Mouse (Mus musculus) limb, embryonic 12.5 days (tissue): ENCODE measurements around the gene Tbc1d23. TPM values are rescaled to one million over a fixed set of nuclear protein-coding genes. Genes with fewer than 3 reads are reported as not detected.

Source experiments
- ATAC-seq: fragments of 200-750 bp; cut with Nextera tagmentation; 2 replicates; pipeline ENCODE4 v1.8.0; 2017; ENCODE audit warnings: low read depth, moderate TSS enrichment; ENCODE audit not compliant: insufficient number of reproducible peaks, insufficient read depth, low FRiP score, low TSS enrichment
- H3K27ac ChIP-seq: fragments of 300-500 bp; sonication (generic); 2 replicates; pipeline ENCODE4 v1.5.1; 2016; ENCODE audit warnings: mild to moderate bottlenecking, moderate library complexity
- H3K27me3 ChIP-seq: fragments of 300-500 bp; sonication (generic); 2 replicates; pipeline ENCODE4 v1.6.1; 2016; ENCODE audit warnings: mild to moderate bottlenecking, moderate library complexity
- H3K36me3 ChIP-seq: fragments of 300-500 bp; sonication (generic); 2 replicates; pipeline ENCODE4 v1.6.1; 2016; ENCODE audit warnings: mild to moderate bottlenecking, moderate library complexity
- H3K4me1 ChIP-seq: fragments of 300-500 bp; sonication (generic); replicated peaks from 2 replicates; pipeline ENCODE4 v1.6.1; 2016
- H3K4me2 ChIP-seq: fragments of 300-500 bp; sonication (generic); 2 replicates; pipeline ENCODE4 v1.6.1; 2016; ENCODE audit warnings: mild to moderate bottlenecking, moderate library complexity
- H3K4me3 ChIP-seq: fragments of 300-500 bp; sonication (generic); replicated peaks from 2 replicates; pipeline ENCODE4 v1.5.1; 2016; ENCODE audit warnings: mild to moderate bottlenecking
- H3K9ac ChIP-seq: fragments of 300-500 bp; sonication (generic); replicated peaks from 2 replicates; pipeline ENCODE4 v1.6.1; 2016; ENCODE audit warnings: mild to moderate bottlenecking, moderate library complexity
- H3K9me3 ChIP-seq: fragments of 300-500 bp; sonication (generic); 2 replicates; pipeline ENCODE4 v1.6.1; 2016; ENCODE audit warnings: mild to moderate bottlenecking, moderate library complexity
- WGBS: fragments of 180-500 bp; shearing (Covaris S2); methylation state at CpG from one replicate; pipeline ENCODE4 v1.1.7; 2016; 5-methylcytosine and 5-hydroxymethylcytosine counted together
- polyA plus RNA-seq: library from polyadenylated mRNA; unstranded; fragments of >200 nt; fragmentation: Nextera tagmentation; extraction: Ambion mirVana; gene quantifications from 2 replicates; pipeline ENCODE4 v1.2.1, GENCODE M21; 2016

The Tbc1d23 gene
- 30.8 and 32.1 TPM in 2 replicates for polyA plus RNA-seq

DNA sequence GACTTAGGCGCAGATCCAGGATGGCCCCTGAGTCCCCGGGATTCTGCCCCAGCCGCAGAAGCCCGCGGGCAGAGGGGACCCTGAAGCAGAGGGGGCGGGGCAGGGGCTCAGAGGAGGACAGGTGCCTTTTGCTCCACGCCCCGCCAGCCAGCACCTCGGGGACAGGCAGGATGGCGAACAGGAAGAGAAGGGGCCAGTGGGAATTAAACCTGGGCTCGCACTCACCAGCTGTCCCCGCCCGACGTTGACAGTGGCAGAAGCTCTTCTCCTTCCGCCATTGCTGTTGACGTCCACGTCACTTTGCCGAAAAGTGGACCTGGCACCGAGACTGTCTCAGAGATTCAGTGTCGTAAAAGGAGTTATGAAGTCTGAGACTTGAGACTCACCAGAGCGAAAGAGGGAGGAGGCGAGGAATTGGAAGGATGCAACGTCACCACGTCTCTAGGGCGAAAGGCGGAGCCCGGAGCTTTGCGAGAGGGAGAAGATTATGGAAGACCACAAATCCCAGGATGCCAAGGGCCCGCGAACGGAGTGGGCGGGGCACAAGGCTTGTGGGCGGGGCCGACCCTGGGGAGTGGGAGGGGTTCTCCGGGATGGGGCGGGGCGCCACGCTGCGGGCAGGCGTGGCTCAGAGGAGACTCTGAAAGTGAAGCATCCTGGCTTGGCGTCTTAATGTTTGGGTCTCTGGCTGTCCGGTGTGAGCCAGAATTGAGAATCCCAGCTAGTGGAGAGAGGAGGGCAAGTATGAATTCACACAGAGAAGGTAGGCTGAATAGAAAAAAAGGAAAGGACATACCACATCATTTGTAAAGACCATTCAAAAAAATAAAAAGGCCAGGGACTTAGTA lies at the start of gene Tbc1d23:
Gene Tbc1d23, minus strand, starts transcription at position 416 of the 848 bp plus-strand sequence.
- H3K4me1 ChIP-seq: peaks cover 8% of the 10 kb centered on the region
- peak within 1 kb of the TSS; percentile 91 for H3K4me3 ChIP-seq
- H3K27me3 ChIP-seq: no peaks in the 10 kb centered on the region
- H3K4me2 ChIP-seq: peak within 1 kb of the TSS; percentile 68
- H3K36me3 ChIP-seq: no peaks in the 10 kb centered on the region
- H3K9me3 ChIP-seq: no peaks in the 10 kb centered on the region
- no peak within 1 kb of the TSS; the same call in 1 of the 2 replicates for H3K27ac ChIP-seq
- peak; percentile 99 for ATAC-seq
- peak within 1 kb of the TSS; percentile 76 for H3K9ac ChIP-seq
- under 1% methylated on average over 42 of the region's 42 CpGs for WGBS

- Histone ChIP-seq H3K4me1 (no peaks in the 10 kb centered on the region), H3K27me3 (no peaks in the 10 kb centered on the region), H3K27ac (no peak overlapping the region), H3K9ac (no peak overlapping the region), H3K4me3 (no peak overlapping the region), H3K4me2 (no peak overlapping the region), H3K36me3 (no peaks in the 10 kb centered on the region), H3K9me3 (0 out of 2 replicates have a peak, but pooled peaks cover 5% of the 10 kb centered on the region)
- no peak for ATAC-seq
- WGBS: 90% methylated on average over 31 of the region's 31 CpGs
Observed at GRCm38 (mm10) chr16:57280221-57281217, 49.2 kb upstream of the Tbc1d23 start.

DNA sequence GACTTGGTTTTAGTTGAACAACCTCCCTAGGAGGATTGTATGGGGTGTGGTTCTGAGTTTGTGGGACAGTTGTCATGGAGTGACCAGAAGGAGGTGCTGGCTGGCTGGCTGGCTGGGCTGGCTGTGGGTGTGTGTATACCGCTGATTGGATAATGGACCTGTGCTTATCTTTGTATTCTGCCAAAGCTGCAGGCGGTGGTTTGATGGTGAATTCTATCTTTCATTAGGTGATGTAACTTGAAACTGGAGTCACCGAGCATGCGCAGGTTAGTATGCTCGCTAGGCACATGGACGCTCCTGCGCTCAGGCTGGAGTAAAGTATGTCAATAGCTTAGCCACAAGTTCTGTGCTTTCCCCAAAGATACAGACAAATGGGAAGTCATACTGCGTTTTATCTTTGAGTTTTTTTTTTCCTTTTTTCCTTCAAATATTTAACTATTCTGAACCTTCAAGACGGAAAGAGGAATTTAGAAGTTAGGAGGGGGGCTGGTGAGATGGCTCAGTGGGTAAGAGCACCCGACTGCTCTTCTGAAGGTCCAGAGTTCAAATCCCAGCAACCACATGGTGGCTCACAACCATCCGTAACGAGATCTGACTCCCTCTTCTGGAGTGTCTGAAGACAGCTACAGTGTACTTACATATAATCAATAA lies 47.8 kb upstream of the Tbc1d23 start:
- Histone ChIP-seq H3K9me3 (0 out of 2 replicates have a peak, but pooled peaks cover 2% of the 10 kb centered on the region), H3K36me3 (no peaks in the 10 kb centered on the region), H3K4me1 (no peaks in the 10 kb centered on the region), H3K9ac (no peak overlapping the region), H3K27me3 (no peaks in the 10 kb centered on the region), H3K27ac (no peak overlapping the region), H3K4me3 (no peak overlapping the region), H3K4me2 (no peak overlapping the region)
- no peak for ATAC-seq
- 86% methylated on average over 12 of the region's 12 CpGs for WGBS

DNA sequence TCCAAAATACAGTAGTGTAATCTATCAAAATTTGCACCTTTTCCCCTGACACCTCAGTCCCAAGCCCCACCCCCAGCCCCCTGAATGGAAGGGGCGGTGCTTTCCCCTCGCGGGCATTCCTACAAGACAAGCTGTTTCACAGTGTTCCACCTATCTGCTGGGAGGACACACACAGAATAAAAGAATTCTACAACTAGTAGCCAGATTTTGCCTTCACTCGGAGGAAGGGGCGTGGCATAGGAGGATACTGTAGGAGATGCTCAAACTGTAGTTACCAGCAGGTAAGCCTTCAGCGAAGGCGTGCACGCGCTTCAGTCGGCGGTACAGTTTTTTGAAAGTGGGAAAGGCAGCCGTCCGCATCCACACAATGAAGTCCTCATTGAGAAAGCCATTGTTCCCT lies 38.4 kb upstream of the Tbc1d23 start:
- H3K4me2 ChIP-seq: no peak overlapping the region
- WGBS: 91% methylated on average over 13 of the region's 13 CpGs
- H3K27me3 ChIP-seq: no peaks in the 10 kb centered on the region
- no peak overlapping the region for H3K9ac ChIP-seq
- no peaks in the 10 kb centered on the region for H3K36me3 ChIP-seq
- H3K9me3 ChIP-seq: peaks cover 2% of the 10 kb centered on the region; the same call in 1 of the 2 replicates
- H3K4me1 ChIP-seq: no peaks in the 10 kb centered on the region
- ATAC-seq: no peak
- H3K4me3 ChIP-seq: no peak overlapping the region
- H3K27ac ChIP-seq: no peak overlapping the region

DNA sequence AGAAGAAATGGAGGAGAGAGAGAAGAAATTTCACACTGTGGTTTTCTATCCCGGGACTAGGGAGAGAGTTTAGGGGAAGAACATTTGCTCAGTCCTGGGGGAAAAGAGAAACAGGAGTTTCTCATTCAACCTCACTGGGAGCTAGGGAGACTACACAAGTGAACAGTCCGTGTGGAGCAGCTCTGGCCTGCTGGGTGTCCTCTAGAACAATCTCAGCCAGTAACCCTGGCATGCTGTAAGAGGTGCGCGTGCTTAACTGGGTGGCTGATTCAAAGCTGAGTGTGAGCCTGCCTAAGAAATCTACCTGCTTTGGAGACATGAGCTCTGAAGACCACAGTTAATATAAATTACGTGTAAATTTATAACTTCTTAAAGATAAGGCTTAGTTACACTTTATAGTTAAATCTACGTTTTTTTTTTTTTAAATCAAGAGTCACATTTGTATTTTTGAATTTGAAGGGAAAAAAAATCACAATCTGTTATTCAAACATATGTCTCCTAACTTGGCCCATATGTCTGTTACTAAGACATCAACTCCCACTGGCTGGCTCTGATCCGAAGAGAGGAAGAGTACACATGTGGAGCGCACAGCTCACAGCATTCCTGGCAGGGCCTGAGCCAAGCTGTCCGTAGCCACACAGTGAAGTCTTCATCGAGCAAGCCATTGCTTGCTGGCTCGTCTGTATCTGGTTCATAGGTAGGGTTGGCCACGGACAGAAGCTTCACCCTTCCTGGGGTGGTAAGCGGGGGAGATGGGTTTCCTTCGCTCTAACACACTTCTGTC lies 36.9 kb upstream of the Tbc1d23 start:
- Histone ChIP-seq H3K9ac (no peak overlapping the region), H3K27ac (no peak overlapping the region), H3K4me1 (no peaks in the 10 kb centered on the region), H3K27me3 (no peaks in the 10 kb centered on the region), H3K4me3 (no peak overlapping the region), H3K36me3 (no peaks in the 10 kb centered on the region), H3K9me3 (peaks cover 11% of the 10 kb centered on the region; the same call in 1 of the 2 replicates), H3K4me2 (no peak overlapping the region)
- WGBS: 84% methylated on average over 14 of the region's 14 CpGs
- no peak for ATAC-seq

GRCm38 (mm10) chr16:57267068-57267467 lies 35.8 kb upstream of the Tbc1d23 start:
- ATAC-seq: no peak
- Histone ChIP-seq H3K4me1 (no peaks in the 10 kb centered on the region), H3K27me3 (no peaks in the 10 kb centered on the region), H3K9ac (no peak overlapping the region), H3K4me2 (no peak overlapping the region), H3K27ac (no peak overlapping the region), H3K9me3 (peaks cover 11% of the 10 kb centered on the region; the same call in 1 of the 2 replicates), H3K4me3 (no peak overlapping the region), H3K36me3 (no peaks in the 10 kb centered on the region)
- WGBS: 0% methylated on average over 1 of the region's 1 CpGs

- Histone ChIP-seq H3K4me2 (no peak overlapping the region), H3K9ac (no peak overlapping the region), H3K36me3 (no peaks in the 10 kb centered on the region), H3K4me3 (no peak overlapping the region), H3K9me3 (peaks cover 11% of the 10 kb centered on the region; the same call in 1 of the 2 replicates), H3K4me1 (no peaks in the 10 kb centered on the region), H3K27ac (no peak overlapping the region), H3K27me3 (no peaks in the 10 kb centered on the region)
- 91% methylated on average over 10 of the region's 10 CpGs for WGBS
- no peak for ATAC-seq
Observed at GRCm38 (mm10) chr16:57260152-57260551, 28.8 kb upstream of the Tbc1d23 start.

DNA sequence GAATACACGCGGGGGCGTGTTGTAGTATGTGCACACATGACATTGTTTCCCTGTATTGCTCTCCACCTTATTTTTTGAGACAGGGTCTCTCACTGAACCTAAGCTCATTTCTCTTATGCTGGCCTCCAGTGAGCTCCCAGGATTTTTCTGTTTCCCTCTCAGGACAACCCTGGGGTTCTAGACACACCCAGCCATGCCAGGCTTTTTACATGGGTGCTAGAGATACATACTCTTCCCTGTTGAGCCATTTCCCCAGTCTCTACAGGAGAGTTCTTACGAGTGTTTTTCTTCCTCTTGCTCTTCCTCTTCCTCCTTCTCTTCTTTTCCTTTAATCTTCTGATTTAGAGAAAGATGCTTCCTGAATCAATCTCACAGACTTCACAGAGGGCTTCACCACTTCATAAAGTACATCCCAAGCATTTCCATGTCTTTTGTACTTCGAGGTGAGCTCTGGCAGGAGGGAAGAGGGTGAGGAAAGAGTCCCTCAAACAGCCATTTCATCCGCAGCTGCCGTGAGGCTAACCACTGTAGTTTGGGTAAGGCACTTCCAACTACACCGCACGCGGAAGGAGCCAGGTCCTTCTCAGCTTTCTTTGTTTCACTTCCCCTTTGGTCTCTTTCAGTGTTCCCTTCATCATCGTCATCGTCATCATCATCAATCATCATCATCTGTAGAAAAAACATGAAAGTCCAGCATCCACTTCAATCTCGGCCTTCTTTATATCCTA lies 28.2 kb upstream of the Tbc1d23 start:
- 90% methylated on average over 13 of the region's 13 CpGs for WGBS
- Histone ChIP-seq H3K9ac (no peak overlapping the region), H3K9me3 (0 out of 2 replicates have a peak, but pooled peaks cover 7% of the 10 kb centered on the region), H3K4me1 (no peaks in the 10 kb centered on the region), H3K36me3 (no peaks in the 10 kb centered on the region), H3K27me3 (no peaks in the 10 kb centered on the region), H3K4me3 (no peak overlapping the region), H3K4me2 (no peak overlapping the region), H3K27ac (no peak overlapping the region)
- ATAC-seq: no peak

- 0 out of 2 replicates have a peak, but pooled peaks cover 5% of the 10 kb centered on the region for H3K9me3 ChIP-seq
- no peak overlapping the region for H3K27ac ChIP-seq
- no peaks in the 10 kb centered on the region for H3K36me3 ChIP-seq
- H3K4me1 ChIP-seq: no peaks in the 10 kb centered on the region
- H3K27me3 ChIP-seq: no peaks in the 10 kb centered on the region
- H3K4me3 ChIP-seq: no peak overlapping the region
- no peak overlapping the region for H3K4me2 ChIP-seq
- ATAC-seq: no peak
- WGBS: 52% methylated on average over 7 of the region's 7 CpGs
- H3K9ac ChIP-seq: no peak overlapping the region
Observed at GRCm38 (mm10) chr16:57251589-57252421, 20.5 kb upstream of the Tbc1d23 start.
